Mouse (Mus musculus) adrenal gland, postnatal 0 days (tissue): Measurements from ENCODE around the gene Glycam1. TPM values are rescaled to one million over a fixed set of nuclear protein-coding genes. Genes with fewer than 3 reads are reported as not detected.

ENCODE experiments used
- polyA plus RNA-seq: library from polyadenylated mRNA; unstranded; fragments of >200 nt; fragmentation: Nextera tagmentation; extraction: Ambion mirVana; gene quantifications from 2 replicates; pipeline ENCODE4 v1.2.1, GENCODE M21; 2015

Glycam1 gene
- polyA plus RNA-seq, result not detected in 2 replicates

GRCm38 (mm10) chr15:103564981-103565380, at the start of gene Glycam1:
Gene Glycam1 (minus strand): TSS chr15:103565081.

GRCm38 (mm10) chr15:103537822-103538213, 27.1 kb downstream of the Glycam1 start, which contains the start of gene Ppp1r1a:
Gene Ppp1r1a (minus strand): TSS chr15:103538003.

Other genes starting within 250 kb of the Glycam1 start
- gene Zfp385a, start 225.0 kb downstream of the Glycam1 start, polyA plus RNA-seq, result 12.3 and 16.7 TPM in 2 replicates
- 15.5 and 23.6 TPM in 2 replicates for gene Itga5, start 198.3 kb downstream of the Glycam1 start, polyA plus RNA-seq
- 0.32 TPM in 1 of 2 replicates, not detected in the other for gene Gtsf1, start 134.6 kb downstream of the Glycam1 start, polyA plus RNA-seq
- not detected in 2 replicates for gene Gtsf2, start 116.6 kb downstream of the Glycam1 start, polyA plus RNA-seq
- 2.2 and 2.7 TPM in 2 replicates for gene Nckap1l, start 111.3 kb downstream of the Glycam1 start, polyA plus RNA-seq
- gene Pde1b, start 62.0 kb downstream of the Glycam1 start, polyA plus RNA-seq, result 1.9 and 3.9 TPM in 2 replicates
- 4.1 and 16.2 TPM in 2 replicates for gene Ppp1r1a, start 27.1 kb downstream of the Glycam1 start, polyA plus RNA-seq
- gene Mucl1, start 190.4 kb upstream of the Glycam1 start, polyA plus RNA-seq, result not detected in 2 replicates